Mouse (Mus musculus): ENCODE results near the gene Cdk2ap2.

- TF ChIP-seq CTCF (IDR thresholded peaks at IDR 0.05; ENCODE audit: low read depth) (no peak), EP300 (IDR thresholded peaks at IDR 0.05; ENCODE audit: low read depth) (no peak)
Measured at GRCm38 (mm10) chr19:4086156-4086555, 10.8 kb upstream of the Cdk2ap2 start.
